Mouse (Mus musculus) forebrain, embryonic 11.5 days (tissue): ENCODE measurements around the gene Fam171a2. TPM values are rescaled to one million over a fixed set of nuclear protein-coding genes. Genes with fewer than 3 reads are reported as not detected.
"Not testable (repeated sequence)": the region's sequence is repeated elsewhere in the genome, so short reads cannot be mapped to it uniquely, and the experiment has no call there.

Experiments used
- ATAC-seq: fragments of 200-750 bp; cut with Nextera tagmentation; replicated peaks from 2 replicates; pipeline ENCODE4 v1.8.0; 2017; ENCODE audit warnings: moderate TSS enrichment; ENCODE audit not compliant: low FRiP score
- DNase-seq: peaks from one replicate; pipeline ENCODE4 v3.0.0-alpha.2; 2017; ENCODE audit warnings: low spot score
- H3K27ac ChIP-seq: fragments of 300-500 bp; sonication (generic); 2 replicates; pipeline ENCODE4 v1.5.1; 2014; ENCODE audit warnings: low read depth, low read length
- H3K27me3 ChIP-seq: fragments of 300-500 bp; sonication (generic); 2 replicates; pipeline ENCODE4 v1.6.1; 2014; ENCODE audit warnings: mild to moderate bottlenecking, low read length, mixed read lengths; ENCODE audit not compliant: control insufficient read depth, insufficient read depth
- H3K36me3 ChIP-seq: fragments of 300-500 bp; sonication (generic); 2 replicates; pipeline ENCODE4 v1.6.1; 2014; ENCODE audit warnings: mild to moderate bottlenecking, low read length, moderate library complexity, mixed read lengths; ENCODE audit not compliant: control insufficient read depth, insufficient read depth
- H3K4me1 ChIP-seq: fragments of 300-500 bp; sonication (generic); replicated peaks from 2 replicates; pipeline ENCODE4 v1.6.1; 2014; ENCODE audit warnings: low read length, mixed read lengths; ENCODE audit not compliant: control insufficient read depth, insufficient read depth
- H3K4me2 ChIP-seq: fragments of 300-500 bp; sonication (generic); 2 replicates; pipeline ENCODE4 v1.6.1; 2014; ENCODE audit warnings: low read depth, mild to moderate bottlenecking, low read length, moderate library complexity, mixed read lengths; ENCODE audit not compliant: severe bottlenecking
- H3K4me3 ChIP-seq: fragments of 300-500 bp; sonication (generic); 2 replicates; pipeline ENCODE4 v1.5.1; 2014; ENCODE audit warnings: low read depth, low read length
- H3K9ac ChIP-seq: fragments of 300-500 bp; sonication (generic); 2 replicates; pipeline ENCODE4 v1.6.1; 2014; ENCODE audit warnings: low read length
- H3K9me3 ChIP-seq: fragments of 300-500 bp; sonication (generic); 2 replicates; pipeline ENCODE4 v1.6.1; 2016; ENCODE audit warnings: low read length, mixed read lengths; ENCODE audit not compliant: control insufficient read depth
- WGBS: fragments of 180-500 bp; shearing (Covaris S2); extraction: QIAGEN DNeasy Blood & Tissue Kit; methylation state at CpG from one replicate; pipeline ENCODE4 v1.1.7; 2014; 5-methylcytosine and 5-hydroxymethylcytosine counted together
- microRNA-seq: library from miRNA; unstranded; fragments of <30 nt; microRNA quantifications from one replicate; pipeline ENCODE4, GENCODE M21; 2016; ENCODE audit not compliant: insufficient number of aligned reads
- polyA plus RNA-seq: library from polyadenylated mRNA; unstranded; fragments of >200 nt; fragmentation: Nextera tagmentation; extraction: Ambion mirVana; gene quantifications from 2 replicates; pipeline ENCODE4 v1.2.1, GENCODE M21; 2014

Gene Fam171a2
- polyA plus RNA-seq, 1 experiment from 2014 or later, result 11.2 TPM

DNA sequence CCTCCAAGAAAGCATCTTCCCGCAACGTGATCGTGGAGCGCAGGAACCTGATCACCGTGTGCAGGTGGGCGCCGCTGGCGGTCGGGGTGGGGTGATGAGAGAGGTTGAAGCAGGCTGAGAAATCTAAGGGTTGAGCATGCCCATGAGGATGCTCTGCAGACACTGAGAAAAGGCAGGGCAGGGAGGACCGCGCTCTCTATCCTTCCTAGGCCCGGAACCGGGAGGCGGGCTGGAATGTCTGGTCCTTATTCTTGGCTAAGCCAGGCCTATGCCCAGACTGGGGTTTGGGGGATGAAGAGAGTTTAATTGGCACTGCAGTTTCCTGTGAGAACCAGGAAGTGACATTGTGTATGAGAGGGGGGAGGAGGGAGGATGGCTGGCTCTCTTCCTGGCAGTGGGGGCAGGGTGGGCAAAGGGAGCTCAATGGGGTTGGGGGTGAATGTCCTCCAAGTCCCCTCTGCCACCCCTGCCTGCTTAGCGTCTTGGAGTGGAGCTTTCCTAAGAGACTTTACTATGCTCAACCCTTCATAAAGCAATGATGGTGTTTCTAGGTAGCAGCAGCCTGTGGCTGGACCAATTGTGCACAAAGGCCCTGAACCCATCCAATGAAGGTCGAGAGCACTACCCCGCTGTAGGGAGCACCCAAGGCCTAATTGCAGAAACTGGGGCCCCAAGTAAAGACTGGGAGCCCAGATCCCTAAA is 53.6 kb downstream of the Fam171a2 start:
- peak overlapping the region; percentile 60 for H3K9ac ChIP-seq
- no peaks in the 10 kb centered on the region for H3K36me3 ChIP-seq
- peak overlapping the region; percentile 65 for H3K27ac ChIP-seq
- DNase-seq, result peak; percentile 58
- 8% methylated on average over 17 of the region's 17 CpGs for WGBS
- H3K9me3 ChIP-seq, result no peaks in the 10 kb centered on the region
- H3K4me2 ChIP-seq, result peak overlapping the region; percentile 84
- peaks cover 23% of the 10 kb centered on the region for H3K4me1 ChIP-seq
- H3K27me3 ChIP-seq, result peaks cover 4% of the 10 kb centered on the region; the same call in 1 of the 2 replicates
- peak; percentile 31 for ATAC-seq
- peak overlapping the region; percentile 51 for H3K4me3 ChIP-seq

DNA sequence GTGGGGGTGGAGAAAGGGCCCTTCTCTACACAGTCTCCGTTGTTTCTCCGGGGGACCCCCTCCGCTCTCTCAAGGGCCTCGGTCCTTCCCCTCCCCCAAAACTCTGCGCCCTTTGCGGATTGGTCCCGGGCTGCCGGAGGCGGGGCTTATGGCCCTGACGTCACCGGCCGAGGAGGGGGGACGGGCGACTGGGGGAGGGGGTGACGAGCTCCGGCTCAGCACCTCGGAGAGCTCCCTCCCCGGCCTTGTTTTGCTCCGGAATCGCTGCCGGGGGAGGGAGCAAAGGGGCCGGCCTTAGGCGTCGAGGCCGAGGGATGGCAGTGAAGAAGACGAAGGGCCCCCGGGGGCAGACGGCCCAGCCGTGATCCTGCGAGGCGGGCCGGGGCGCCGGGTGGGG is 54.2 kb downstream of the Fam171a2 start, which contains the start of gene Rundc3a:
TSS of gene Rundc3a (plus strand) at position 166 of the 397 bp plus-strand sequence.
- peak within 1 kb of the TSS; percentile 60 for H3K9ac ChIP-seq
- peak; percentile 98 for DNase-seq
- H3K4me1 ChIP-seq, result peaks cover 23% of the 10 kb centered on the region
- 0% methylated on average over 32 of the region's 34 CpGs for WGBS
- no peaks in the 10 kb centered on the region; the same call in 1 of the 2 replicates for H3K27me3 ChIP-seq
- peak within 1 kb of the TSS; percentile 65 for H3K27ac ChIP-seq
- H3K4me2 ChIP-seq, result peak within 1 kb of the TSS; percentile 84
- no peaks in the 10 kb centered on the region for H3K9me3 ChIP-seq
- peak within 1 kb of the TSS; percentile 51 for H3K4me3 ChIP-seq
- H3K36me3 ChIP-seq, result no peaks in the 10 kb centered on the region
- ATAC-seq, result peak; percentile 93

DNA sequence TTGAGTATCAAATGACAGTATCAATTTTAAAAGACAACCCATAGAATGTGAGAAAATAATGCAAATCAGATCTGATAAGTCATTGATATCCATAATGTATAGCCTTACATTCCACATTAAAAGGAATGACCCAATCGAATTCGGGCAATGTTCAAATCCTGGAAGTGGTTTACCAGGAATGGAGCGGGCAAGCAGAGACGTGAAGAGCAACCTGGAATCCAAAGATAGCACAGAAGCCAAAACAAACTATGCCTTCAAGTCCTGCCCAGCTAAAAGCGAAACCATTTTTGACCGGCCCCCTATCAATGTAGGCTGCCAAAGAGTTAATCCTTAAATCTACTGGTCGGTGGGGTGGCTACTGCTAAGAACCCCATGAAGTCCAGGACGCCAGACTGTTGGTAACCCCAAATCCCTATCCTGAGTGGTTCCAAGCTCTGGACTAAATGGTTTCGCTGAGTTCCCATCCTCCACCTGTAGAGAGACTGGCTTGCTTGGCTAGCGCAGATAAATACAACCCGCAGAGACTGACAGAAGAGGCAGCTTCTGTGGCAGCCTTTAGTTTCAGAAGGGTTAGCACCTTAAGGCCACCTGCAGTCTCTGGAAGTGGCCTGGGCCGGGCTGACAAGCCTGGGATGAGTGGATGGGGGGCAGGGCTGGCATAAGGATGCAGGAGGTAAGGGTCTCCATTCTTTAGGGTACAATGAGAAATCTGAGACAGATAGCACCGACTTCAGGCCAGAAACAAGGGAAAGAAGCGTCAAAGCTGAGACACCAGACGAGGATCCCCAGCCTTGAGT is 54.8 kb downstream of the Fam171a2 start:
- Histone ChIP-seq H3K36me3 (no peaks in the 10 kb centered on the region), H3K4me3 (peak overlapping the region; percentile 51), H3K4me2 (peak overlapping the region; percentile 84), H3K9ac (peak overlapping the region; percentile 47), H3K27me3 (no peaks in the 10 kb centered on the region), H3K9me3 (no peaks in the 10 kb centered on the region), H3K27ac (peak overlapping the region; percentile 60), H3K4me1 (peaks cover 23% of the 10 kb centered on the region)
- WGBS, result 19% methylated on average over 15 of the region's 15 CpGs
- no peak; the same call in none of the 2 replicates for ATAC-seq
- DNase-seq, result no peak

DNA sequence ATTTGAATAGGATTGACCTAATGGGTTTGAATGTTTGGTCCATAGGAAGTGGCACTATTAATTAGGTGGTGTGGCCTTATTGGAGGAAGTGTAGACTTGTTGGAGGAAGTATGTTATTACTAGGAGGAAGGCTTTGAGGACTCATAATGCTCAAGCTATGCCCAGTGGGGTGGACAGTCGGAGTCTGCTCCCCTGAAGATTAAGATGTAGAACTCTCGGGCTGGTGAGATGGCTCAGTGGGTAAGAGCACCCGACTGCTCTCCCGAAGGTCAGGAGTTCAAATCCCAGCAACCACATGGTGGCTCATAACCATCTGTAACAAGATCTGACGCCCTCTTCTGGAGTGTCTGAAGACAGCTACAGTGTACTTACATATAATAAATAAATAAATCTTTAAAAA is 58.0 kb downstream of the Fam171a2 start:
- not testable (repeated sequence) for H3K9me3 ChIP-seq, H3K4me1 ChIP-seq, H3K9ac ChIP-seq, H3K4me2 ChIP-seq, H3K4me3 ChIP-seq, H3K27ac ChIP-seq, DNase-seq, H3K36me3 ChIP-seq, ATAC-seq, H3K27me3 ChIP-seq
- 92% methylated on average over 4 of the region's 5 CpGs for WGBS

Small RNA genes within 50 kb of the gene (microRNA-seq; reads per million reads assigned to microRNA genes)
- gene Mir6930, result not detected

Other genes starting within 250 kb of the Fam171a2 start
- gene Hdac5, start 217.5 kb downstream of the Fam171a2 start, polyA plus RNA-seq, result 35.0 and 36.8 TPM in 2 replicates
- gene BC030867, start 198.8 kb downstream of the Fam171a2 start, polyA plus RNA-seq, result 23.5 and 26.6 TPM in 2 replicates
- gene Asb16, start 178.9 kb downstream of the Fam171a2 start, polyA plus RNA-seq, result not detected in 2 replicates
- 50.0 and 58.5 TPM in 2 replicates for gene Tmub2, start 162.8 kb downstream of the Fam171a2 start, polyA plus RNA-seq
- gene Atxn7l3, start 151.1 kb downstream of the Fam171a2 start, polyA plus RNA-seq, result 20.8 and 21.7 TPM in 2 replicates
- 109 and 111 TPM in 2 replicates for gene Ubtf, start 127.9 kb downstream of the Fam171a2 start, polyA plus RNA-seq
- gene Slc4a1, start 81.5 kb downstream of the Fam171a2 start, polyA plus RNA-seq, result 33.8 and 36.8 TPM in 2 replicates
- 33.1 and 35.4 TPM in 2 replicates for gene Rundc3a, start 54.3 kb downstream of the Fam171a2 start, polyA plus RNA-seq
- gene Slc25a39, start 39.7 kb downstream of the Fam171a2 start, polyA plus RNA-seq, result 196 and 214 TPM in 2 replicates
- 65.7 and 72.8 TPM in 2 replicates for gene Grn, start 17.4 kb downstream of the Fam171a2 start, polyA plus RNA-seq
- 5.0 and 7.4 TPM in 2 replicates for gene Itga2b, start 22.4 kb upstream of the Fam171a2 start, polyA plus RNA-seq
- gene Gpatch8, start 108.7 kb upstream of the Fam171a2 start, polyA plus RNA-seq, result 52.4 and 54.5 TPM in 2 replicates
- gene Gm11627, start 131.8 kb upstream of the Fam171a2 start, polyA plus RNA-seq, result 12.7 and 13.8 TPM in 2 replicates
- gene Fzd2, start 156.7 kb upstream of the Fam171a2 start, polyA plus RNA-seq, result 45.2 and 46.3 TPM in 2 replicates
- gene Meioc, start 216.0 kb upstream of the Fam171a2 start, polyA plus RNA-seq, result 0.15 and 0.24 TPM in 2 replicates